Mouse (Mus musculus): ENCODE measurements around the gene Uso1. TPM values are rescaled to one million over a fixed set of nuclear protein-coding genes. Genes with fewer than 3 reads are reported as not detected.

Uso1 gene
- polyA plus RNA-seq, 1 experiment: 0.71 TPM

- Histone ChIP-seq H3K4me3 (replicated peaks) (no peak overlapping the region), H3K27me3 (ENCODE audit: control insufficient read depth) (no peaks in the 10 kb centered on the region), H3K4me1 (ENCODE audit: control insufficient read depth) (peaks cover 7% of the 10 kb centered on the region), H3K36me3 (ENCODE audit: control insufficient read depth) (peaks cover 49% of the 10 kb centered on the region), H3K9me3 (ENCODE audit: control insufficient read depth, low read length) (no peaks in the 10 kb centered on the region)
- TF ChIP-seq TAL1 (IDR thresholded peaks at IDR 0.05; ENCODE audit: low read length) (no peak), GATA1 (IDR thresholded peaks at IDR 0.05; ENCODE audit: low read length) (no peak)
These were observed 66.7 kb downstream of the Uso1 start for GRCm38 (mm10) chr5:92204162-92205036.

- no peak overlapping the region for H3K4me3 ChIP-seq (replicated peaks)
- H3K4me1 ChIP-seq (ENCODE audit: control insufficient read depth): peaks cover 7% of the 10 kb centered on the region
- peaks cover 41% of the 10 kb centered on the region for H3K36me3 ChIP-seq (ENCODE audit: control insufficient read depth)
- H3K27me3 ChIP-seq (ENCODE audit: control insufficient read depth): no peaks in the 10 kb centered on the region
- no peaks in the 10 kb centered on the region for H3K9me3 ChIP-seq (ENCODE audit: control insufficient read depth, low read length)
- TF ChIP-seq GATA1 (IDR thresholded peaks at IDR 0.05; ENCODE audit: low read length) (no peak), TAL1 (IDR thresholded peaks at IDR 0.05; ENCODE audit: low read length) (no peak)
These were observed 67.4 kb downstream of the Uso1 start for GRCm38 (mm10) chr5:92205184-92205583.

- Histone ChIP-seq H3K4me1 (ENCODE audit: control insufficient read depth) (peaks cover 7% of the 10 kb centered on the region), H3K9me3 (ENCODE audit: control insufficient read depth, low read length) (no peaks in the 10 kb centered on the region), H3K4me3 (replicated peaks) (no peak overlapping the region), H3K36me3 (ENCODE audit: control insufficient read depth) (peaks cover 36% of the 10 kb centered on the region), H3K27me3 (ENCODE audit: control insufficient read depth) (peaks cover 2% of the 10 kb centered on the region; the same call in 1 of the 2 replicates)
- TF ChIP-seq TAL1 (IDR thresholded peaks at IDR 0.05; ENCODE audit: low read length) (no peak), GATA1 (IDR thresholded peaks at IDR 0.05; ENCODE audit: low read length) (no peak)
These were observed 68.0 kb downstream of the Uso1 start for GRCm38 (mm10) chr5:92205706-92206105.

- H3K4me1 ChIP-seq (ENCODE audit: control insufficient read depth): peaks cover 7% of the 10 kb centered on the region
- peaks cover 2% of the 10 kb centered on the region; the same call in 1 of the 2 replicates for H3K27me3 ChIP-seq (ENCODE audit: control insufficient read depth)
- H3K4me3 ChIP-seq (replicated peaks): no peak overlapping the region
- no peaks in the 10 kb centered on the region for H3K9me3 ChIP-seq (ENCODE audit: control insufficient read depth, low read length)
- TF ChIP-seq TAL1 (IDR thresholded peaks at IDR 0.05; ENCODE audit: low read length): no peak
- TF ChIP-seq GATA1 (IDR thresholded peaks at IDR 0.05; ENCODE audit: low read length): no peak
- H3K36me3 ChIP-seq (ENCODE audit: control insufficient read depth): peaks cover 32% of the 10 kb centered on the region
These were observed 68.4 kb downstream of the Uso1 start for GRCm38 (mm10) chr5:92206121-92206520.

- Histone ChIP-seq H3K9me3 (ENCODE audit: control insufficient read depth, low read length) (no peaks in the 10 kb centered on the region), H3K36me3 (ENCODE audit: control insufficient read depth) (no peaks in the 10 kb centered on the region), H3K27me3 (ENCODE audit: control insufficient read depth) (peaks cover 4% of the 10 kb centered on the region; the same call in 1 of the 2 replicates), H3K4me3 (replicated peaks) (no peak overlapping the region), H3K4me1 (ENCODE audit: control insufficient read depth) (no peaks in the 10 kb centered on the region)
- TF ChIP-seq GATA1 (IDR thresholded peaks at IDR 0.05; ENCODE audit: low read length) (no peak), TAL1 (IDR thresholded peaks at IDR 0.05; ENCODE audit: low read length) (no peak)
These were observed 72.5 kb downstream of the Uso1 start for GRCm38 (mm10) chr5:92210205-92210604.

GRCm38 (mm10) chr5:92212231-92212630, 74.5 kb downstream of the Uso1 start:
- H3K36me3 ChIP-seq (ENCODE audit: control insufficient read depth): no peaks in the 10 kb centered on the region
- no peaks in the 10 kb centered on the region for H3K4me1 ChIP-seq (ENCODE audit: control insufficient read depth)
- no peak overlapping the region for H3K4me3 ChIP-seq (replicated peaks)
- peaks cover 4% of the 10 kb centered on the region; the same call in 1 of the 2 replicates for H3K27me3 ChIP-seq (ENCODE audit: control insufficient read depth)
- H3K9me3 ChIP-seq (ENCODE audit: control insufficient read depth, low read length): no peaks in the 10 kb centered on the region
- TF ChIP-seq GATA1 (IDR thresholded peaks at IDR 0.05; ENCODE audit: low read length) (no peak), TAL1 (IDR thresholded peaks at IDR 0.05; ENCODE audit: low read length) (no peak)

- no peaks in the 10 kb centered on the region for H3K36me3 ChIP-seq (ENCODE audit: control insufficient read depth)
- no peak within 1 kb of the TSS for H3K4me3 ChIP-seq (replicated peaks)
- peaks cover 4% of the 10 kb centered on the region; the same call in 1 of the 2 replicates for H3K27me3 ChIP-seq (ENCODE audit: control insufficient read depth)
- no peaks in the 10 kb centered on the region for H3K9me3 ChIP-seq (ENCODE audit: control insufficient read depth, low read length)
- no peaks in the 10 kb centered on the region for H3K4me1 ChIP-seq (ENCODE audit: control insufficient read depth)
- TF ChIP-seq TAL1 (IDR thresholded peaks at IDR 0.05; ENCODE audit: low read length): no peak
- TF ChIP-seq GATA1 (IDR thresholded peaks at IDR 0.05; ENCODE audit: low read length): no peak
These were observed 77.6 kb downstream of the Uso1 start, which contains the start of gene U90926 for GRCm38 (mm10) chr5:92215308-92215707. Gene U90926 (minus strand): TSS chr5:92215408.

GRCm38 (mm10) chr5:92218915-92219793, 81.4 kb downstream of the Uso1 start:
- no peaks in the 10 kb centered on the region for H3K27me3 ChIP-seq (ENCODE audit: control insufficient read depth)
- TF ChIP-seq GATA1 (IDR thresholded peaks at IDR 0.05; ENCODE audit: low read length): no peak
- TF ChIP-seq TAL1 (IDR thresholded peaks at IDR 0.05; ENCODE audit: low read length): no peak
- H3K4me3 ChIP-seq (replicated peaks): no peak overlapping the region
- no peaks in the 10 kb centered on the region for H3K36me3 ChIP-seq (ENCODE audit: control insufficient read depth)
- no peaks in the 10 kb centered on the region for H3K9me3 ChIP-seq (ENCODE audit: control insufficient read depth, low read length)
- no peaks in the 10 kb centered on the region for H3K4me1 ChIP-seq (ENCODE audit: control insufficient read depth)

- Histone ChIP-seq H3K4me1 (ENCODE audit: control insufficient read depth) (no peaks in the 10 kb centered on the region), H3K4me3 (replicated peaks) (no peak overlapping the region), H3K9me3 (ENCODE audit: control insufficient read depth, low read length) (no peaks in the 10 kb centered on the region), H3K36me3 (ENCODE audit: control insufficient read depth) (no peaks in the 10 kb centered on the region), H3K27me3 (ENCODE audit: control insufficient read depth) (no peaks in the 10 kb centered on the region)
- TF ChIP-seq GATA1 (IDR thresholded peaks at IDR 0.05; ENCODE audit: low read length): no peak
- no peak for TF ChIP-seq TAL1 (IDR thresholded peaks at IDR 0.05; ENCODE audit: low read length)
These were observed 82.1 kb downstream of the Uso1 start for GRCm38 (mm10) chr5:92219826-92220225.

Data from erythroblast, embryonic 14.5 days (primary cell).